Mouse (Mus musculus): ENCODE data around the gene Unc93b1.

- no peak for TF ChIP-seq CTCF (IDR thresholded peaks at IDR 0.05; ENCODE audit: insufficient read depth, low read length)
- TF ChIP-seq POLR2A (IDR thresholded peaks at IDR 0.05; ENCODE audit: borderline replicate concordance, extremely low read depth, low read depth, low read length), result no peak
Observed at GRCm38 (mm10) chr19:3945872-3946564, 11.0 kb downstream of the Unc93b1 start.
